Mouse (Mus musculus) granulocyte monocyte progenitor cell, adult 5-6 weeks (primary cell): ENCODE measurements at regions not wholly inside any gene's neighbourhood (a gene's known extent, or its start where the extent isn't known, plus 50 kb on each side); places are given as distances from the start of the nearest gene placed in this dataset.

ENCODE experiments used
- ATAC-seq: replicated peaks from 2 replicates; pipeline ENCODE4 v1.8.0; 2016; ENCODE audit warnings: mild to moderate bottlenecking, moderate TSS enrichment, inconsistent platforms; ENCODE audit not compliant: poor library complexity, severe bottlenecking

DNA sequence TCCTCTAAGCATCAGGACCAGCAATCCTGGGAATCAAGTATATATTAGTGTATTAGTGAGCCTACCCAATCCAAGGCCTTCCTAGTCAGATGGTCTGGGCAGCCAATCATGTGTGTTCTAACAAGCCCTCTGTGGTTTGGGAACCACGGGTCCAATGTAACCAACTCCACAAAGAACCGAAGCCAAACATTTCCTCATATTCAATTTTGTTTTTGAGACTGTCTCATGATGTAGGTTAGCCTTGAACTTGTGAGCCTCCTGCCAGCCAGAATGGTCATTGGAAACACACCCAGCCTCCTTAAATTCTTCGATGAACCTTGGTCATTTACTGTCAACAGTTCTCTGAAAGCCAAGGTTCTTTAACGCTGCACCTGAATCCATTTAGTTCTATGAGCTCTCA, 187.4 kb upstream of the Mkln1 start:
- ATAC-seq, result no peak

DNA sequence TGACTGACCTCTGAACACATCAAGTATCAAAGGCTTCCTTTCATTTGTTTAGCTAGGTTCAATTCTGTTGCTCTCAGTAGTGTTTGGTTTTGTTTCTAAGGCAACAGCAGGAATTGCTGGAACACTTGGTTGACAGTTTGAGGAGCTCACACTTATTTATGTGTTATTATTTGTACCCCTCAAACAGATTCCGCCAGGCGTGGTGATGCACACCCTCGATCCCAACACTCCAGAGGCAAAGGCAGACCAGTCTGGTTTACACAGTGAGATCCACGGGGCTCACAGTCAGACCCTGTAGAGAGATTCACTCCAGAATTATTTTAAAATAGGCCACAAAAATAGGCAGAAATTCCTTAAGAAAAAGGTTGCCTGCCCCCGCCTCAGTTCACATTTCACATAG, 186.9 kb upstream of the Mkln1 start:
- ATAC-seq, result no peak

DNA sequence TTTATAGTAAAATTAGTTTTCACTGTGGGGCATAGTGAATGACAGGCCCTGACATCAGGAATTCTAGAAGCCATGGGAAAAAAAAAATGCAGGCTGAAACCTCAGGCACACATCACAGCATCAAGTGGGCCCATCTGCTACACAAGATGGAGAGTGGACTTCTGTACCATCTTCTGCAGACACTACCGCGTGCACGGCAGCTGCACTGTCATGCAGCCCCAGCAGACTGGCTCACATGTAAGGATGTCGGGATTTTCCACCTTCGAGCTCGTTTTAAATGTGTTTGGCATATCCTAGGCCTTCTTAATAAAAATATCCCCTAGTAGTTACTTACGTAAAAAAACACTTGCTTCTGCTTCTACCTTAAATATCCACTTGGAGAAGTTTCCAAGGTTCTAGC, 186.5 kb upstream of the Mkln1 start:
- no peak for ATAC-seq

DNA sequence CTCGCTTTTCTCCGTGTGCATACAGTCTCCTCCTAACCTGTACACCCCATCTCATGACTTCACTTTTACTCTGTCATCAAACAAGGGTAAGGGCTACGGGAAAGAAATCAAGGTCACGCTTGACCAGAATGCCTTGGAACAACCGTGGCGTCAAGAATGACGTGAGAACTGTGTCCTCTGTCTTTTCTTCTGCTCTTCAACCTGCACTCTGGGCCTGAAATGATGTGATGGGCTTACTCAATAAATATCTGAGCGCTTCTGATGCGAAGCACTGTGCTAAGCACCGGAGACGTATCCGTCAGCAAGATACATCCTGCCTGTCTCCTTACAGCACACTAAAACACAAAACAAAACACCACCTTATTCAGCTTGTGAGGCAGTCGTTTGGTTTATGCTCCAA, 185.8 kb upstream of the Mkln1 start:
- no peak for ATAC-seq

DNA sequence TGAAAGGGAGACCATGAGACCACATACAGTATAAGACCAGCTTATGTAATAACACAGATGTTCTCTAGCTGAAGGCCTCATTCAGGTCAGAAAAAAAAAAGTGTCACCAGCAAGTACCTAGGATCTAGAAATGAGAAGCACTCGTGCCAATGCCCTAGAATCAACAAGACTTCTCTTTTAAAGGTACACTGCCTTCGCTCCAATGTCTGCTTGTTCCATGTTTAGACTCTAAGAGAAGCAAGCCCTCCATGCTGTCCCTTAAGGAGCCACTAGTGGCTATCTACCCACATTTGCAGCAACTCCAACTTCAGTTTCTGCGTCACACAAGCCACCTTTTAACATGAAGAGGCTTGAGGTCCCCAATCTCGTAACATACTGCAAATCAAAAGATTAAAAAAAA, 185.4 kb upstream of the Mkln1 start:
- no peak for ATAC-seq

DNA sequence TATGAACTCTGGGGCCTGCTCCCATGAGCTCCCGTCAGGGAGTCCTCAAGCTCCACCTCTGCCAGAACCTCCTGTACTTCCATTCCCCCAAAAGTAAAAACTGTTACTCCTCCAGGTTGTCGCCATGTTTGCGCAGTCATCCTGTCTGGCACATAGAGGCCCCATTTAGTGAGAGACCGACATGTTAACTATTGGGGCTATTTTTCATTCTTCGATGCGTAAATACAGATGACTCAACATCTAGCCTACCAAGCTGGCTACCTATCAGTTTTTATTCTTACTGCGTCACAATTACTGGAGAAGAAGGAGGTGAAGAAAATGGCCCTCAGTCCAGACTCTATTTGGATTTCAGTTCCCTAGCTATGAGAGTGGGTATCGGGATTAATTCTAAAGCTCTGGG, 182.9 kb upstream of the Mkln1 start:
- no peak for ATAC-seq

DNA sequence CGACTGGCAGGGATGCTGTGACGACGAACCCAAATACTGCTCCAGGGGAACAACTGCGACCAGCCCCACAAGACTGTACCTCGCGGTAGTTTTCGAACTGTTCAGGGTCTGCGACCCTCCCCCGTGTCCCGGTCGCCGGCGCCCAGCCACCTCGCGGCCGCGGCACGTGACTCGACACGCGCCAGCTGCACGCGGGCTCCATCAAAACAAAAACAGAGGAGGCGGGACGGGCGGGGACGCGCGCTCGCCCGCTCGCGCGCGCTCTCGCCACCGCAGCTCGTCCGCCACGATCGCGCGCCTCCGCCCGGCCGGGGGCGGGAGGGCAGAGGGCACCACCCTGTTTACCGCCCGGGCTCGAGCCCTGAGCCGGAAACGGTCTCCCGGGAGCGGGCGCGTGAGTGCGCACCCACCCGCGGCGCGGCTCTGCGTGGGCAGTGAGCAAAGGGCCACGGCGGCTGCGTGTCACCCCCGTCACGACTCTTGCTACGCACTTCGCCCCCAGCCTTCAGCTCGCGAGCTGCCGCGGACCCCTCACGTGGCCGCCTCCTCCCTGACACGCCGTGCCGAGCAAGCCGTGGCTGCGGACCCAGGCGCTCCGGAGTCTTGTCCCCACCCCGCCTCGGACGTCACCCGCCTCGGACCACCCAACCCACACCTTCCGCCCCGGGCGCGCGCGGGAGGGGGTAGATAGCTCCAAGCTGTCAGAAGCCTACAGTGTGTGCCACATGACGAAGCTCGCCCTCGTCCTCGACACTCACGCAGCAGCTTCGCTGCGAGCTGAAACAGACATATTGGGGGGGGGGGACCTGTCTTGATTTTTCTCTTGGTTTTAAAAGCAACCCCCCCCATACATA, 182.1 kb upstream of the Mkln1 start:
- peak; percentile 61 for ATAC-seq

DNA sequence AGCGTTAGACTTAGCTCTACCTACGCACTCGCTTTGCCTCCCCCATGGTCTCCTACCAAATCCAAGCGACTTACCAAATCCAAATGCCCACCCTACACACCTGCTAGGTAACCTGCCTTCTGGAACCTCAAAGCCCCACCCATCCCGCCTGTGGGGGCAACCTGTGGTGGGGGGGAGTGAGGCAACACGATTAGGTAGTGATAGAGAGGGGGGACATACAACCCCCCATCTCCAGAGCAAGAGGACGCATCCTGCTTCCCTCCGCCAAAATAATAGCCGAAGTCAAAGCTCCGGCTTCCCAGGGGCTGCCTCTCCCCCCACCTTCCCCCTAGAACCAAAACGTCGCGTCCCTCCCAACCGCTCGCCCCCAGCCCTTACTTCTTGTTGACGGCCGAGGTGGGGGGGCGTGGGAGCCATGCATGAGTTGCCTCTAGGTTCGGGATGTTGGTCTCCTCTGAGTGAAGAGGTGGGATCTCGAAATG, 181.4 kb upstream of the Mkln1 start:
- ATAC-seq, result no peak

DNA sequence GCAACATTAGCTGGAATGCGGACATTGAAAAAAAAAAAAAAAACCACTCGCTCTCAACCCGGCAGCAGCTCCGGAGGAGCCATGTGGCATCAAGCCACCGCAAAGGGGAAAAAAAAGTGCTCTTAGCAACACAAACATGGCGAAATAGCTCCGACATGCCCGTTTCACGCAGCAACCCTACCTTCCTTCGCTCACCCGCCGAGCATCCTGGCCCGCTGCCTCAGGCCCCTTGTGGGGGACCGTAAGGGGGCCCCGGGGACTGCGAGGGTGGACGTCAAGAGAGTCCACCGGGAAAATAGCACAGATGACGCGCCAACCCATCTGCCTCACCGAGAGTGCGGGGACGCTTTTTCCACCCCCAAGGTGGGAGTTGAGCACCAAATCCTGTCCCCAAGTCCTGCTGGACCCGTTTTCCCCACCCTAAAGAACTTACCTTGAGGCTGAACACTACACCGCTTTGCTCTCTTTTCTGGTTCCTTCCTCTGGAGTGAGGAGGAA, 180.8 kb upstream of the Mkln1 start:
- peak; percentile 41 for ATAC-seq

DNA sequence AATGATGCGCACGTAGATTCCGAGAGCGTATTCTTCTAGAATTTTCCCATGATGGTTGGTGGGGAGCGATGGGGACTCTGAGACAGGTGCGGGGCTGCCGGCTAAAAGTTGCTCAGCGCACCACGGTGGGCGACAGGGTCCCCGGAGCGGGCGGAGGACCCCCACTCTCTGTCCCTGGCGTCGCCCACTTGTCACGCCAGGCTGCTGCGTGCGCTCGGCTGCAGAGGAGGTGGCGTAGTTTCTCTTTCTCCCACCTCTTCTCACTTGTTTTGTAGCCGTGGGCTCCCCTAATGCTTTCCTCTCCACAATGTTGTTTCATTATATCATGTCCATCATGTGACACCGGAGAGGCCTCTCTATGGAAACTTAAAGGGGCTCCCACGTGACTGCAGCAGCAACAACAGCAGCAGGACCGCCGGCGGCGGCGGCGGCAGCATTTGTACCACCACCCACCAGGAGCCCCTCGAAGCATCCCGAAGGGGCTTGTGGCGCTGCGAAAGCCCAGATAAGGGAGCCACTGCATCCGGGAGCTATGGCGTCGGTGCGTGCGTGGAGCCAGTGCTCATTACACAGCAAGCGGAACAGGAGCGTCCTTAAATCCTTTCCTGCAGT, 180.3 kb upstream of the Mkln1 start:
- peak; percentile 17; the same call in 1 of the 2 replicates for ATAC-seq

DNA sequence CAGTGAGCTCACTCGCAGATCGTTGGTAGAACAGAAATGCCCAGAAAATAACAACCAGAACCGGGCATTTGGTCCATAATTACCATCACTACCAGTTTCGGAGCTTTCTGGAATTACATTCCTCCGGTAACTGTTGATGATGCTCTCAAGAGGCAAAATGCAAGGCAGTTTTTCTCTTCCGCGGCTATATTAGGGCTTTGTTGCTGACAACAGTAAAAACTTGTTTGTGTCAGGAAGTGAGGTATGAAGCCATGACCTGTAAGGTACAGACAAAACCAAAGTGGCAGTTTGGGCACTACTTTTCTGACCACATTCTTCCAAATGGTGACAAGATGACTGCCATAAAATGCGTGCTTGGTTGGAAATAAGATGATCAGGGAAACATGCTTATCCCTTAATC, 179.7 kb upstream of the Mkln1 start:
- ATAC-seq, result no peak

DNA sequence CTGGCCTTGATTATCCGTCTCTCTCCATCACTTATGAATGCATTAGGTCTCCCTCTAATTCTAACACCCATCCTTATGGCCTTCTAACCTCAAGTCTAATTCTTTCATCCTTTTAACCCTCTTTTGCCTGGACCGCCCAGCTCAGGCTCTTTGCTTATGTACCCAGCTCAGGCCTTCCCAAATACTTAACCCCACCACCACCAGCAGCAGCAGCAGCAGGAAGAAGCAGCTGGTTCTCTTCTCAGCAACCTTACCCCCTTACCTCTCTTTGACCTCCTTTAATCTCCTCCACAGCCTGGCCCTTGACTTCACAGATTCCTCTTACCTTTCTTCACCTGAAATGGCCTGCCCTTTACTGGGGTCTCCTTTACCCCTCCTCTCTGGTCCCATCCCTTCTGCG, 178.8 kb upstream of the Mkln1 start:
- ATAC-seq, result no peak

DNA sequence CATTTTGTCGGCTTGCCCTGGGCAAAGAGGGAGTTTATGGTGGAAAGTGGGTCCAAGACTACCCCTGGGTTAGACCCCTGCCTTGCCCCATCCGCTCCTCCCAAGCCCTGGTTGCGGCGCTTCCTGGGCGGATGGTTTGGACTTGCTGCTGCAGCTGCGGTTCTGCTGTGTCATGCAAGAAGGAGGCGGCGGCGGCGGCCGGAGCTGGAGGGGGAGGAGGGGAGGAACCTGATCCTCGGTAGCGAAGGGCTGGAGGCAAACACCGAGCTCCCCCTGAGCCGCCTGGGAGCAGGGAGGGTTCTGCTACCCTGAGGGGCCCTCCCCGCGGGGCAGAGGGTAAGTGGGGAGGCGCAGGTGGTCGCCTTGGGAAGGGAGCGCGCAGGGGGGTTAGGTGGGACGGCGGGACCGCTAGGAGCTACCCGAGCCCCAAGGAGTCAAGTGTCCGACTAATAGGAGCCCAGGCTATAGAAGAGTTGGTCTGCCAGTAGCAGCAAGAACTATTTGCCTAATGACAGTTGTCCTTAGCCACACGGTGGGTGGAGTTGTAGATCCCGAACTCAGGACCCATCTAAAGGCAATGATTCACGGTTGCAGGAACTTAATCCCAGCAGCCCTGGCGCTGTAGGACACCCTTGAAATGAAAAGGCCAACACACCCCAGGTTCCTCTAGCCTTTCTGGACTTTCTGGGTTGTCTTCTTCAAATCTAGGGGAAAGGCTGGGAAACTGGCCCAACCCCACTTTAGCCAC, 178.2 kb upstream of the Mkln1 start:
- ATAC-seq, result peak; percentile 48

DNA sequence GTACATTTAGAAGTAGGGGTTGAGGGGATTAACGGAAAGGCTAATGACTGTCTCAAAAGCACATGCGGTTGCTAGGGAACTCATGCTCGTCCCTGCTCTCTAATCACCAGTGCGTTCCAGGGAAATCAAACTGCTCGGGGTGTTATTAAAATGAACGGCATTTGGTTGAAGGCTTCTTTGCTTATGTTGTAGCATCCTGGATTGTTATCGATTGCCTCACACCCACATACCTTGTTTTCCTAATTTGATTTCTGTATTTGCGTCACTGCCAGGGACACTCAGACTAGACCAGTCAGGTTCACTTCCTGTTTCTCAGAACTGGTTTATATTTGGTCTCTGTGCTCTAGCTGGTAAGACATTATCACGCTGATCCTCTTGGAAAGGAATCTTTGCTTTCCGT, 177.0 kb upstream of the Mkln1 start:
- peak; percentile 47 for ATAC-seq

DNA sequence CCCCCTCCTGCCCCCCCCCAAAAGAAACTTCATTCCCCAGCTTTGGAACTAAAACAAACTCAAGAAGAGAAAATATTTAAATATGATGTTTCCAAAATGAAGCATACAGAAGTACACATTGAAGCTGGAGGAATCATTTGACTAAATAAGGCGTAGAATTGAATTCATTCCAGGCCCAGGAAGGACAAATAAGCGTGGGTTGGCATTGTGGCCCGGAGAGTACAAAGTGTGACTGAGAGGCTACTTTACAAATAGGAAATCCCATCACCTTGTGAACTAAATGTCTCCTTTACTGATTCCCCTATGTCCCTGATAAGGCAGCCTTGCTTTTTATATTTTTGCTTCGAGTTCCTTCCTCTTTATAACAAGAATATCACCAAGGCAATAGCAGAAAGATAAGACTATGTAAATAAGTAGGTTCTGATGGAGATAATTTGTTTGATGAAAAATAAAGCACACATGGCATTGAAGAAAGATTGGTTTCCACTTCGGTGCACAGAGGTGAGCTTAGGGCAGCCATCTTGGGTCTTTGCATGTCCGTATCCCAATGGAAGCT, 176.4 kb upstream of the Mkln1 start:
- no peak for ATAC-seq

DNA sequence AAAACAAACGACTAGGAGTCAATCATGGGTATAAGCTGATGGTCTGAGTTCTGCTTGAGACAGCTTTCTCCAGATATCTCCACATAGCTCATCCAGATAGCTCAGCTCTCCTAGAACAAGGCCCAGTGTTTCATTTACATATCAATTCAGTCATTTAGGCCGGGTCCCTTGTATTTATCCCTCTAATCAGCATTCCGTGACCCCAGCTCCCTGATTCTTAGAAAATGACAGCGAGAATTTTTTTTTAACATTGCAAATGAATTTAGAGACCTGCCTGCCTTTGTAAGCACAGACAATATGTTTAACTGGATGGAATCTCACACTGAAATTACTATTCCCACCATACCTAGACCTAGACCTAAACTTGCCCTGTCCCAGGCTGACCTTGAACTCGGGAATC, 171.1 kb upstream of the Mkln1 start:
- no peak for ATAC-seq

DNA sequence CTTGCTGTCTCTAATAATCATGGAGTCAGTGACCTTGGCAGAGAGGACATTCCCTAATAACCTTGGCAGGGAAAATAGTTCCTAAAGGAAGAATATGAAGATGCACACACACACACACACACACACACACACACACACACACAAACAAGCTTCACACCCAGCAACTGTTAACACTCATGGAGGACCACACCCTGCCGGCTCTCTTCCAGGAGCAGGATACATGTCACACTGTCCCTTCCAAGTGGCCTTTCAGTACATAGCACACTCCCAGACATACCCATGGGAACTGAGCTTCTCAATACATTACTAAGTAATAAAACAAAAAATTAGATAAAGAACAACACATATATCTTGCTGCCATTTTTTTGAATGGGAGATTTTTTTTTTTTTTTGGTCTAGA, 170.5 kb upstream of the Mkln1 start:
- no peak for ATAC-seq

DNA sequence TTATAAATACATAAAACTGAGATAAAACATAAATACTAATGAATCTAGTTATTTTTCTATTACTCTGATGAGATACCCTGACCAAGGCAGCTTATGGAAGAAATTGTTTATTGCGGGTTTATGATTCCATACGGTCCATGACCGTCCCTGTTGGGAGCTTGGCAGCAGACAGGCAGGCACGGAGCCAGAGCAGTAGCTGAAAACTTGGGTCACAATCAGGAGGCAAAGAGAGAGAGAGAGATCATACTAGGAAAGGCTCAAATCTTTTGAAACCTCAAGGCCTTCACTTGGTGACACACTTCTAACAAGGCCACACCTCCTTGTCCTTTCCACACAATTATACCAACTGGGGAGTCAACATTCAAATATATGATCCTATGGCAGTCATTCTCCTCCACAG, 166.7 kb upstream of the Mkln1 start:
- no peak for ATAC-seq

DNA sequence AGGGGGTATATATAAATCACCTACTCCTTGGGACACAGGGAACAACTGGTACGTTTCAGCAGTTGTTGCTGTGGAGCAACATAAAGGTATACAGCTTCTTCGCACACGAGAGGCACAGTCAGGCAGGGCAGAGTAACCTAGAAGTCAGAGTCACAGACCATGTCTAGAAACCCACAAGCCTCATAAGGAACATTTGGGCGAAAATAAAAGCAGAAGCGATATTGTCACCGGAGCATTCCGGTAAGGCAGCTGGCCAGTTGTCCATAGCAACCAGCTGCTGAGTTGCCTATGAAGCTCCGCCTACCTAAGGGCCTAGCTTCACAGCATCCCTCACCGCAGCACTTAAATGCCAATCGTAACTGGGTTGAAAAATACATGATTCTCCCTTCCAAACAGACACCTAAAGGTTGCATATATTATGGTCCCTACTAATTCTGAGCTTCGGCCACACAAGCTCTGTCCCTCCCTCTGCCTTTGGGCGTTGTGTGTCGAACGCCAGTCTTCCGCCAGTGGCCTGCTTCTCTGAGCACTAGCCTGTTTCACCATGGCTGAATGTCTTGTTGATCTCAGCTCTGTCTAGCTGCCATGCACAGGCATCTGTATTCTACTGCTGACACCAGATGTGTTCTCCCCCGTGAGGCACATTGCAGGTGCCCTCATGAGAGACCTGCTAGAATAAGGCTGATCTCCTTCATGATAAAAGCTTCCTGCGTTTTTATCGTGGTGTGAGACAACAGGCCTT, 165.1 kb upstream of the Mkln1 start:
- peak; percentile 99 for ATAC-seq

DNA sequence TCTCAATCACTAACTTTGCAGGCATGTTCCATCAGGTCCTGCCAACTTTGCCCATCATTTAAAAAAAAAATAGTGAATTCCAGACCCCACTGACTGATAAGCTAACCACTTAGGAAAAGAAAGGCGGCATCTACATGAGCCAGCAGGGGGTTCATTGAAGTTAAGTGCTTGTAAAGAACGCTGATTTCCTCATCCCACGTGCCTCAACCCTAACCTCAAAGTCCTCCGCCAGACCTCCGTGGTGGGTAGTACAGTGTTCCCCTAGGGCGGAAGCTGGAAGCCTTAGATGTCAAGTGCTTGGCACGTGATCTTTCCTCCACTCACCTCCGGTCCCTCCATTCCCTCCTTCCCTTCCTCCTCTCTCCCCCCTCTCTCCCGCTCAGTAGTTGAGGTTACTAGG, 158.5 kb upstream of the Mkln1 start:
- ATAC-seq, result peak; percentile 94
